Mouse (Mus musculus): ENCODE results near the gene Fam169a.

Gene Fam169a

DNA sequence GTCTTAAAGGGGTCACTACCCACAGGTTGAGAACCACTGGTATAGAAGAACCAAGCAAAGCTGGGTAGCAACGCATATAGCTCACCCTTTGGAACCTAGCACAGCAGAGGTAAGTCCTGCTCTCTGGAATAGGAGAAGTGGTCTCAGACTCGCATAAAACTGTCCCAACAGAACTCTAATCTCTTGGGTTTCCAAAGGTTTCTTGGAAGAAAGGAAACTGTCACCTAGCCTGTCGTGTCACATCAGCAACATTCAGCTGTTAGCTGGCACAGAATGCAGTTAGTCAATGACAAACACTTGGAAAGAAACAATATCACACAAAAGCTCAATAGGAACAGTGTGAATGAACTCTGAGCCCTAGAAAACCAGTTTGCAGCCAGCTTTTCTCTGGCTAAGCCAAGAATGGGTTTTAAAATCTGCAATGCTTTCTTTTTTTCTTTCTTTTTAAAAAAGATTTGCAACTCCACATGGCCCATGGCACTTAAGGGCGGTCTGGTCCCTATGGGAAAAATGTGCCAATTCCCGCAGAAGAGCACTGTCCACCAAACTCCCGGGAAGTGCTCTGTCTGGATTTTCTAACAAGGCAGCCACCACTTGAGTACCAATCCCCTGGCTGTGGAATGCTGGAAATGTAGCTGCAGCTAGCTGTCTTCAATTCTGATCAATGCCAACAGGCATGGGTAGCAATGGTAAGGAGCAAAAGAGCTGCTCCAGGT, 113.2 kb downstream of the Fam169a start:
- DNase-seq (ENCODE audit: low spot score in 2 of 2), result no peak

Measured in heart, adult 9 months (tissue).